In the genomic region with DNA sequence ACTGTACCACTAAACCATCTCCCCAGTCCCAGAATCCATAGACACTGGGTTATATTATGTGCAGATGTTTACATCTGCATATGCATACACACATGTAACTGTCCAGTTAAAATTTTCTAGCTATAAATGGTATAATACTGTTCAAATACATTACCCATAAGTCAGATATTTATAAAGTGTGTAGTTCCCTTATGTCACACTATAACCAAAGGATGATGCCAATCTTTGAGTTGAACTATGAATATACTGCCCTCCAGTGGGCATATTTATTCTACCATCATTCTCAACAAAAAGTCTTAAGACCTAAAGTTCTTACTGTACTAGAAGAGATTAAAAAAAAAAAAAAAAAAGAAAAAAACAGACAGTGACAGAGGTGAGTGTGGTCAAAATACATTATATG, we compare ENCODE assay signal across 10 mouse cellular contexts. TPM values are rescaled to one million over a fixed set of nuclear protein-coding genes. Genes with fewer than 3 reads are reported as not detected.
A peak's percentile ranks its signal among the peaks of the same experiment; 100 is the strongest.
DNase-seq lines count a peak whose midpoint lies in the region; ATAC-seq and TF ChIP-seq lines count a peak whose summit lies in the region.
"Had no signal": no experiment of that assay in that cellular context is flagged by ENCODE, and none has a peak within 500 bp of the region (broad histone marks: within the 10 kb centered on the region; RNA-seq: fewer than 3 reads in every experiment).

No protein-coding gene starts in this region.

- no peaks in the 10 kb centered on the region for H3K9me3 ChIP-seq in kidney, postnatal 0 days (replicated peaks; ENCODE audit: low read length)

- TF ChIP-seq CTCF in kidney, postnatal 0 days (IDR thresholded peaks at IDR 0.05; ENCODE audit: low read depth), result peak; percentile 51

- DNase-seq in embryo, embryonic 10.5 days (ENCODE audit: low spot score), result peak; percentile 56
- no peak for DNase-seq in embryo, embryonic 9.5 days (ENCODE audit: extremely low spot score)
- DNase-seq in kidney, postnatal 0 days (ENCODE audit: low spot score), result peak; percentile 26
- no peak for DNase-seq in kidney, adult 8-10 months
- DNase-seq in 416B (ENCODE audit: low read depth), result peak; percentile 39
- peak; percentile 18 for DNase-seq in brain, embryonic 18.5 days (ENCODE audit: low read depth, low spot score)
- DNase-seq in spleen, adult 12 weeks (ENCODE audit: low spot score), result no peak
- DNase-seq: gastrocnemius, postnatal 36 days; liver, postnatal 0 days had no signal

- H3K36me3 ChIP-seq in kidney, postnatal 0 days (ENCODE audit: insufficient read depth, low read length), result no peaks in the 10 kb centered on the region

- no peak for ATAC-seq in kidney, postnatal 0 days (replicated peaks; ENCODE audit: low FRiP score, low read depth)
- no peak for ATAC-seq in activated CD4-positive, CD25-positive, alpha-beta regulatory T cell, adult 4 months
- ATAC-seq: liver, postnatal 0 days had no signal

- no peak overlapping the region for H3K4me3 ChIP-seq in kidney, postnatal 0 days (replicated peaks; ENCODE audit: low read depth, low read length)

- no peak overlapping the region for H3K9ac ChIP-seq in kidney, postnatal 0 days (ENCODE audit: low read depth, low read length)
- H3K9ac ChIP-seq: liver, postnatal 0 days had no signal

- H3K4me2 ChIP-seq in kidney, postnatal 0 days (ENCODE audit: low read length), result no peak overlapping the region

- H3K27me3 ChIP-seq in kidney, postnatal 0 days (ENCODE audit: insufficient read depth, low read length), result no peaks in the 10 kb centered on the region

- H3K4me1 ChIP-seq in kidney, postnatal 0 days (replicated peaks; ENCODE audit: insufficient read depth, low read length), result no peaks in the 10 kb centered on the region

- H3K27ac ChIP-seq in kidney, postnatal 0 days, result no peak overlapping the region

RNA-seq across cellular contexts. Expression of a gene that starts 27.0 kb away (rescaled TPM):
- polyA plus RNA-seq in kidney, postnatal 0 days (2015; fragmentation: Nextera tagmentation; extraction: Ambion mirVana), result 0.08 and 0.13 TPM in 2 replicates
- polyA plus RNA-seq in activated CD4-positive, CD25-positive, alpha-beta regulatory T cell, adult 4 months (2017; shearing (Covaris generic)), result not detected
- polyA plus RNA-seq: liver, postnatal 0 days had no signal

Comparison
In these comparisons a context has a peak if more than half of its experiments do, and no peak if none do; other contexts are left out.
1. DNase-seq: peak in embryo, embryonic 10.5 days (single experiment), kidney, postnatal 0 days (single experiment), 416B (single experiment) and brain, embryonic 18.5 days (single experiment); none in embryo, embryonic 9.5 days (single experiment), kidney, adult 8-10 months (0 of 2) and spleen, adult 12 weeks (single experiment).